Mouse (Mus musculus): ENCODE measurements around the gene Spink2. TPM values are rescaled to one million over a fixed set of nuclear protein-coding genes. Genes with fewer than 3 reads are reported as not detected.

Gene Spink2
- polyA plus RNA-seq (2021; fragmentation: Nextera tagmentation): not detected in 2 replicates
- long read RNA-seq, experiment 1: 0 reads
- long read RNA-seq, experiment 2: 0 reads

DNA sequence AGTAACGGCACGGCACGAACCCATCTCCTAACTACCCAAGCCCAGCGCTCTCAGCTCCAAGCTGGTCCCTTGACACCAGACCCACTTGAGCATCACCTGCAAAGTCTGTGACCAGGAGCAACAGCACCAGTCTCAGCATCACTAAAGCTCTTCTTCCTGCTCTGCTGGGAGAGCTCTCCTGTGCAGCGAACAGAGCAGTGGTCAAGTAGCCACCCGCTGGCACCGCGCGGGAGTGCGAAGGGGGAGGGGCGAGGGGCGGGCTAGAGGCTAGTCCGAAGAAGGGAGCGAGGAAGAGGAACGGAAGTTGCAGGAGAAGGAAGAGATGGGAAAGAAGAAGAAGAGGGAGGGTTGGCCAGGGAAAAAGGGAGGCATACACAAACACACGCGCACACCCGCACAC lies at the start of gene Spink2:
Gene Spink2, minus strand, starts transcription at position 236 of the 400 bp plus-strand sequence.

Other genes with a start within 250 kb of the Spink2 start
- gene Srp72, start 236.8 kb downstream of the Spink2 start, polyA plus RNA-seq (2021; fragmentation: Nextera tagmentation): 19.0 and 23.9 TPM in 2 replicates
- gene Arl9, start 207.4 kb downstream of the Spink2 start, polyA plus RNA-seq (2021; fragmentation: Nextera tagmentation): not detected in 2 replicates
- 1.6 and 1.8 TPM in 2 replicates for gene Thegl, start 195.4 kb downstream of the Spink2 start, polyA plus RNA-seq (2021; fragmentation: Nextera tagmentation)
- gene Hopx, start 96.3 kb downstream of the Spink2 start, polyA plus RNA-seq (2021; fragmentation: Nextera tagmentation): 47.3 and 64.2 TPM in 2 replicates
- gene Rest, start 54.0 kb upstream of the Spink2 start, polyA plus RNA-seq (2021; fragmentation: Nextera tagmentation): 1.8 and 2.2 TPM in 2 replicates
- gene Noa1, start 98.6 kb upstream of the Spink2 start, polyA plus RNA-seq (2021; fragmentation: Nextera tagmentation): 17.8 and 21.3 TPM in 2 replicates
- gene Polr2b, start 98.7 kb upstream of the Spink2 start, polyA plus RNA-seq (2021; fragmentation: Nextera tagmentation): 27.5 and 29.1 TPM in 2 replicates
- 20.1 and 27.0 TPM in 2 replicates for gene Igfbp7, start 196.6 kb upstream of the Spink2 start, polyA plus RNA-seq (2021; fragmentation: Nextera tagmentation)